Mouse (Mus musculus): ENCODE measurements around the gene Nek8.
A peak's percentile ranks its signal among the peaks of the same experiment; 100 is the strongest.

The Nek8 gene

GRCm38 (mm10) chr11:78166161-78166560, 10.3 kb downstream of the Nek8 start:
- DNase-seq (ENCODE audit: low spot score): no peak

GRCm38 (mm10) chr11:78165761-78166109, 10.7 kb downstream of the Nek8 start:
- no peak for DNase-seq (ENCODE audit: low spot score)

- no peak for DNase-seq (ENCODE audit: low spot score)
These were observed 11.3 kb downstream of the Nek8 start, which contains the start of gene Traf4 for GRCm38 (mm10) chr11:78164924-78165760. Gene Traf4 (minus strand): TSS chr11:78165589.

GRCm38 (mm10) chr11:78164604-78164923, 11.9 kb downstream of the Nek8 start:
- no peak for DNase-seq (ENCODE audit: low spot score)

GRCm38 (mm10) chr11:78163681-78164603, 12.5 kb downstream of the Nek8 start:
- DNase-seq (ENCODE audit: low spot score): no peak

GRCm38 (mm10) chr11:78163045-78163444, 13.4 kb downstream of the Nek8 start:
- DNase-seq (ENCODE audit: low spot score): no peak

- DNase-seq (ENCODE audit: low spot score): no peak
These were observed 14.0 kb downstream of the Nek8 start for GRCm38 (mm10) chr11:78162504-78162903.

- DNase-seq (ENCODE audit: low spot score): no peak
These were observed 14.5 kb downstream of the Nek8 start for GRCm38 (mm10) chr11:78161968-78162367.

- DNase-seq (ENCODE audit: low spot score): no peak
These were observed 15.3 kb downstream of the Nek8 start for GRCm38 (mm10) chr11:78161169-78161568.

GRCm38 (mm10) chr11:78160675-78161074, 15.8 kb downstream of the Nek8 start:
- no peak for DNase-seq (ENCODE audit: low spot score)

- DNase-seq (ENCODE audit: low spot score): no peak
These were observed 16.3 kb downstream of the Nek8 start for GRCm38 (mm10) chr11:78160171-78160570.

GRCm38 (mm10) chr11:78159557-78159956, 16.9 kb downstream of the Nek8 start:
- DNase-seq (ENCODE audit: low spot score): no peak

- peak; percentile 87 for DNase-seq (ENCODE audit: low spot score)
These were observed 17.4 kb downstream of the Nek8 start for GRCm38 (mm10) chr11:78159096-78159495.

- DNase-seq (ENCODE audit: low spot score): no peak
These were observed 20.2 kb downstream of the Nek8 start for GRCm38 (mm10) chr11:78156156-78156699.

GRCm38 (mm10) chr11:78155674-78156073, 20.8 kb downstream of the Nek8 start:
- no peak for DNase-seq (ENCODE audit: low spot score)

- DNase-seq (ENCODE audit: low spot score): no peak
These were observed 22.7 kb downstream of the Nek8 start for GRCm38 (mm10) chr11:78153778-78154177.

- DNase-seq (ENCODE audit: low spot score): no peak
These were observed 23.9 kb downstream of the Nek8 start for GRCm38 (mm10) chr11:78152299-78153231.

- DNase-seq (ENCODE audit: low spot score): no peak
These were observed 25.3 kb downstream of the Nek8 start for GRCm38 (mm10) chr11:78151161-78151560.

GRCm38 (mm10) chr11:78146707-78147543, 29.6 kb downstream of the Nek8 start:
- no peak for DNase-seq (ENCODE audit: low spot score)

GRCm38 (mm10) chr11:78146168-78146567, 30.3 kb downstream of the Nek8 start:
- no peak for DNase-seq (ENCODE audit: low spot score)

GRCm38 (mm10) chr11:78143520-78143919, 33.0 kb downstream of the Nek8 start:
- DNase-seq (ENCODE audit: low spot score): no peak

Data from layer of hippocampus, adult 9-10 months (tissue).